8 mouse cellular contexts compared by ENCODE assay signal in the genomic region with DNA sequence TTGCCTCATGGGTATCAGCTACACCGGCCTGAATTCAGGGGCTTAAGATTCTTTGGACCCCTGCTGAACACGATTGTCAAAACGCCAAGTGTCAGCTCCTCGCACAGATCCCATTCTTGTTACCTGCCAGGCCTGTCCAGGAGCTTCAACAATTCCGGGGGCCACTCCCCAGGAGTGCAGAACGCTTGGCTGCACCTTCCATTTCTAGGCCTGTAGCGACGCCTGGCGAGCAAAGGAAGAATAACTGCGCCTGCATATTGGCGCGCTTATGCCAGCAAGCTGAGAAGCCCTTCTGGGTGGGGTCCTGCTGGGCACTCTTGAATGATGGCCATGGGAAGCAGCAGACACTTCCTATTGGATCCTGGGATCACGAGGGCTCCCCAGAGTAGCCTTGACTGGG. TPM values are rescaled to one million over a fixed set of nuclear protein-coding genes. Genes with fewer than 3 reads are reported as not detected.
DNase-seq lines count a peak whose midpoint lies in the region; ATAC-seq lines count a peak whose summit lies in the region.

No protein-coding gene starts in this region.

- peak; percentile 49; the same call in 1 of the 2 replicates for ATAC-seq in hindbrain, embryonic 12.5 days (ENCODE audit: low FRiP score)
- ATAC-seq in lung, embryonic 16.5 days (ENCODE audit: low read depth): peak; percentile 62

- no peaks in the 10 kb centered on the region for H3K36me3 ChIP-seq in hindbrain, embryonic 12.5 days
- H3K36me3 ChIP-seq in lung, embryonic 16.5 days (ENCODE audit: control insufficient read depth, insufficient read depth, low read length): no peaks in the 10 kb centered on the region

- peak overlapping the region; percentile 4; the same call in 1 of the 2 replicates for H3K4me3 ChIP-seq in hindbrain, embryonic 12.5 days
- peak overlapping the region; percentile 25 for H3K4me3 ChIP-seq in lung, embryonic 16.5 days (ENCODE audit: low read length)

- H3K4me2 ChIP-seq in hindbrain, embryonic 12.5 days (replicated peaks): peak overlapping the region; percentile 42
- peak overlapping the region; percentile 50 for H3K4me2 ChIP-seq in lung, embryonic 16.5 days (ENCODE audit: low read depth, low read length)

- no peak overlapping the region for H3K9ac ChIP-seq in hindbrain, embryonic 12.5 days
- no peak overlapping the region for H3K9ac ChIP-seq in lung, embryonic 16.5 days (ENCODE audit: low read length)

- H3K27ac ChIP-seq in hindbrain, embryonic 12.5 days: no peak overlapping the region
- H3K27ac ChIP-seq in lung, embryonic 16.5 days (ENCODE audit: low read length): no peak overlapping the region

- peak; percentile 51 for DNase-seq in MEL-GATA-1-ER (ENCODE audit: extremely low read depth, low read depth)
- DNase-seq in cerebellum, adult 9-10 months: peak; percentile 90
- peak; percentile 53 to 74 for DNase-seq in frontal cortex, postnatal 14 days (ENCODE audit: low spot score in 2 of 2)
- DNase-seq in layer of hippocampus, adult 9-11 months: peak; percentile 57
- peak; percentile 61 for DNase-seq in ovary, postnatal 14 days (ENCODE audit: low spot score)
- DNase-seq in thymus, postnatal 10 days (ENCODE audit: low spot score in 2 of 2): peak; percentile 47 to 68

- H3K4me1 ChIP-seq in hindbrain, embryonic 12.5 days: peaks cover 10% of the 10 kb centered on the region
- H3K4me1 ChIP-seq in lung, embryonic 16.5 days (replicated peaks; ENCODE audit: control insufficient read depth, insufficient read depth, low read length): peaks cover under 1% of the 10 kb centered on the region; the same call in 1 of the 2 replicates

- WGBS in hindbrain, embryonic 12.5 days: under 1% methylated on average over 13 of the region's 13 CpGs
- WGBS in lung, embryonic 16.5 days: under 1% methylated on average over 13 of the region's 13 CpGs

- no peaks in the 10 kb centered on the region for H3K9me3 ChIP-seq in hindbrain, embryonic 12.5 days (replicated peaks)
- no peaks in the 10 kb centered on the region for H3K9me3 ChIP-seq in lung, embryonic 16.5 days (ENCODE audit: control insufficient read depth, low read length)

- H3K27me3 ChIP-seq in hindbrain, embryonic 12.5 days: peaks cover 16% of the 10 kb centered on the region
- H3K27me3 ChIP-seq in lung, embryonic 16.5 days (ENCODE audit: control insufficient read depth, insufficient read depth, low read depth, low read length): no peaks in the 10 kb centered on the region; the same call in 1 of the 2 replicates

RNA-seq across cellular contexts. Expression of gene Nxph3, which starts 7.2 kb away (rescaled TPM):
- polyA plus RNA-seq in hindbrain, embryonic 12.5 days (2016; fragmentation: Nextera tagmentation; extraction: Ambion mirVana): 0.75 and 0.81 TPM in 2 replicates
- 0.19 TPM in 1 of 2 replicates, not detected in the other for polyA plus RNA-seq in lung, embryonic 16.5 days (2015; fragmentation: Nextera tagmentation; extraction: Ambion mirVana)
